Mouse (Mus musculus): ENCODE results near the gene Hhipl2.

DNA sequence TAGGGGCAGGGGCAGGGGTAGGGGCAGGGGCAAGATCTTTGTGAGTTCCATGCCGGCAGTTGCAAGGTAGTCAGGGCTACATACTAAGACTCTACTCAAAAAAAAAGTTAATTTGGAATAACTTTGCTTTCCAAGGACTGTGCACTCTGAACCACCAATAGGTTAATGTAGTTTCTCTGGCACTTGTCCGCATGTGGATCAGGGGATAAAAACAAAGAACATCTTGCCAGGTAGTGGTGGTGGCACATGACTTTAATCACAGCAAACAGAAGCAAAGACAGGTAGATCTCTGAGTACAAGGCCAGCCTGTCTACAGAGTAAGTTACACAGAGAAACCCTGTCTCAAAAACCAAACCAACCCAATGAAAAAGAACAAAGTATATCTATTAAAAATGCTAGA is 35.4 kb upstream of the Hhipl2 start:
- no peak for TF ChIP-seq CTCF (IDR thresholded peaks at IDR 0.05; ENCODE audit: low read depth)
- no peak for TF ChIP-seq EP300 (IDR thresholded peaks at IDR 0.05; ENCODE audit: low read depth)
